Mouse (Mus musculus): ENCODE measurements around the gene Nudt22. TPM values are rescaled to one million over a fixed set of nuclear protein-coding genes. Genes with fewer than 3 reads are reported as not detected.
A peak's percentile ranks its signal among the peaks of the same experiment; 100 is the strongest.

Gene Nudt22
- 18.2 TPM for polyA plus RNA-seq (2012; fragmentation: generic; extraction: Trizol)
- long read RNA-seq, experiment 1, transcript Nudt22-201 (6 exons, 1,000 nt): major isoform, 20 of 27 reads
- long read RNA-seq, experiment 1, partial matches to known transcripts: 2 of 27 reads
- long read RNA-seq, experiment 1, other reads (novel, unspliced or antisense): 5 of 27 reads
- long read RNA-seq, experiment 2, transcript Nudt22-201 (6 exons, 1,000 nt): major isoform, 7 of 7 reads
- long read RNA-seq, experiment 2, partial matches to known transcripts: 0 of 7 reads
- long read RNA-seq, experiment 2, other reads (novel, unspliced or antisense): 0 of 7 reads

- TF ChIP-seq CEBPB (IDR thresholded peaks at IDR 0.05; ENCODE audit: low read depth) (no peak), MYOD1 (IDR thresholded peaks at IDR 0.05; ENCODE audit: control insufficient read depth, insufficient read length, low read depth) (no peak), FOSL1 (IDR thresholded peaks at IDR 0.05; ENCODE audit: insufficient read depth, low read length, poor library complexity, severe bottlenecking) (no peak), MYOG (IDR thresholded peaks at IDR 0.05; ENCODE audit: control insufficient read depth, extremely low read depth, insufficient read length) (no peak), MAX (IDR thresholded peaks at IDR 0.05) (no peak), USF1 (IDR thresholded peaks at IDR 0.05; ENCODE audit: low read depth) (no peak), CTCF (IDR thresholded peaks at IDR 0.05; ENCODE audit: control insufficient read depth, insufficient read depth, insufficient read length) (no peak)
- Histone ChIP-seq H3ac (ENCODE audit: control insufficient read depth, insufficient read length, low read depth) (peak within 1 kb of the TSS; percentile 78), H3K36me3 (ENCODE audit: control insufficient read depth, insufficient read depth) (peaks cover 7% of the 10 kb centered on the region), H3K79me2 (ENCODE audit: control insufficient read depth, insufficient read depth) (no peaks in the 10 kb centered on the region), H3K79me3 (ENCODE audit: low read depth) (no peaks in the 10 kb centered on the region), H3K4me3 (ENCODE audit: insufficient read depth, poor library complexity, severe bottlenecking) (peak within 1 kb of the TSS; percentile 32), H3K27me3 (ENCODE audit: control insufficient read depth, insufficient read depth, insufficient read length) (no peaks in the 10 kb centered on the region)
These were observed at the start of gene Nudt22, which contains the start of gene Trpt1 for GRCm38 (mm10) chr19:6996006-6996405. TSS of gene Nudt22 (minus strand) at chr19:6996117. TSS of gene Trpt1 (plus strand) at chr19:6996131.

- TF ChIP-seq FOSL1 (IDR thresholded peaks at IDR 0.05; ENCODE audit: insufficient read depth, low read length, poor library complexity, severe bottlenecking) (no peak), MYOD1 (IDR thresholded peaks at IDR 0.05; ENCODE audit: control insufficient read depth, insufficient read length, low read depth) (no peak), MAX (IDR thresholded peaks at IDR 0.05) (no peak), USF1 (IDR thresholded peaks at IDR 0.05; ENCODE audit: low read depth) (no peak), MYOG (IDR thresholded peaks at IDR 0.05; ENCODE audit: control insufficient read depth, extremely low read depth, insufficient read length) (no peak), CEBPB (IDR thresholded peaks at IDR 0.05; ENCODE audit: low read depth) (no peak), CTCF (IDR thresholded peaks at IDR 0.05; ENCODE audit: control insufficient read depth, insufficient read depth, insufficient read length) (no peak)
- peaks cover under 1% of the 10 kb centered on the region for H3K79me2 ChIP-seq (ENCODE audit: control insufficient read depth, insufficient read depth)
- no peak overlapping the region for H3ac ChIP-seq (ENCODE audit: control insufficient read depth, insufficient read length, low read depth)
These were observed 48.8 kb upstream of the Nudt22 start for GRCm38 (mm10) chr19:7044706-7045105.

GRCm38 (mm10) chr19:7044279-7044678 lies 48.4 kb upstream of the Nudt22 start:
- TF ChIP-seq MYOD1 (IDR thresholded peaks at IDR 0.05; ENCODE audit: control insufficient read depth, insufficient read length, low read depth) (no peak), CTCF (IDR thresholded peaks at IDR 0.05; ENCODE audit: control insufficient read depth, insufficient read depth, insufficient read length) (no peak), FOSL1 (IDR thresholded peaks at IDR 0.05; ENCODE audit: insufficient read depth, low read length, poor library complexity, severe bottlenecking) (no peak), MAX (IDR thresholded peaks at IDR 0.05) (no peak), USF1 (IDR thresholded peaks at IDR 0.05; ENCODE audit: low read depth) (no peak), CEBPB (IDR thresholded peaks at IDR 0.05; ENCODE audit: low read depth) (no peak), MYOG (IDR thresholded peaks at IDR 0.05; ENCODE audit: control insufficient read depth, extremely low read depth, insufficient read length) (no peak)
- H3ac ChIP-seq (ENCODE audit: control insufficient read depth, insufficient read length, low read depth): no peak overlapping the region
- H3K4me3 ChIP-seq (ENCODE audit: insufficient read depth, poor library complexity, severe bottlenecking): no peak overlapping the region
- no peaks in the 10 kb centered on the region for H3K36me3 ChIP-seq (ENCODE audit: control insufficient read depth, insufficient read depth)
- H3K27me3 ChIP-seq (ENCODE audit: control insufficient read depth, insufficient read depth, insufficient read length): no peaks in the 10 kb centered on the region
- H3K79me3 ChIP-seq (ENCODE audit: low read depth): peaks cover 2% of the 10 kb centered on the region
- H3K79me2 ChIP-seq (ENCODE audit: control insufficient read depth, insufficient read depth): peaks cover 4% of the 10 kb centered on the region

More at GRCm38 (mm10) chr19:7044706-7045105, 48.8 kb upstream of the Nudt22 start:
- no peaks in the 10 kb centered on the region for H3K36me3 ChIP-seq (ENCODE audit: control insufficient read depth, insufficient read depth)
- no peak overlapping the region for H3K4me3 ChIP-seq (ENCODE audit: insufficient read depth, poor library complexity, severe bottlenecking)
- no peaks in the 10 kb centered on the region for H3K27me3 ChIP-seq (ENCODE audit: control insufficient read depth, insufficient read depth, insufficient read length)
- H3K79me3 ChIP-seq (ENCODE audit: low read depth): no peaks in the 10 kb centered on the region

GRCm38 (mm10) chr19:7041171-7041570 lies 45.3 kb upstream of the Nudt22 start:
- H3K4me3 ChIP-seq (ENCODE audit: insufficient read depth, poor library complexity, severe bottlenecking): no peak overlapping the region
- H3K79me2 ChIP-seq (ENCODE audit: control insufficient read depth, insufficient read depth): peaks cover 35% of the 10 kb centered on the region
- H3K79me3 ChIP-seq (ENCODE audit: low read depth): peaks cover 34% of the 10 kb centered on the region
- peaks cover 21% of the 10 kb centered on the region for H3K36me3 ChIP-seq (ENCODE audit: control insufficient read depth, insufficient read depth)
- H3ac ChIP-seq (ENCODE audit: control insufficient read depth, insufficient read length, low read depth): peak overlapping the region; percentile 93
- no peak for TF ChIP-seq CEBPB (IDR thresholded peaks at IDR 0.05; ENCODE audit: low read depth)
- no peak for TF ChIP-seq CTCF (IDR thresholded peaks at IDR 0.05; ENCODE audit: control insufficient read depth, insufficient read depth, insufficient read length)
- TF ChIP-seq MYOD1 (IDR thresholded peaks at IDR 0.05; ENCODE audit: control insufficient read depth, insufficient read length, low read depth): no peak
- no peak for TF ChIP-seq MAX (IDR thresholded peaks at IDR 0.05)
- TF ChIP-seq USF1 (IDR thresholded peaks at IDR 0.05; ENCODE audit: low read depth): no peak
- no peak for TF ChIP-seq FOSL1 (IDR thresholded peaks at IDR 0.05; ENCODE audit: insufficient read depth, low read length, poor library complexity, severe bottlenecking)
- TF ChIP-seq MYOG (IDR thresholded peaks at IDR 0.05; ENCODE audit: control insufficient read depth, extremely low read depth, insufficient read length): no peak
- H3K27me3 ChIP-seq (ENCODE audit: control insufficient read depth, insufficient read depth, insufficient read length): no peaks in the 10 kb centered on the region

GRCm38 (mm10) chr19:7040637-7041130 lies 44.8 kb upstream of the Nudt22 start:
- Histone ChIP-seq H3K79me2 (ENCODE audit: control insufficient read depth, insufficient read depth) (peaks cover 40% of the 10 kb centered on the region), H3K36me3 (ENCODE audit: control insufficient read depth, insufficient read depth) (peaks cover 25% of the 10 kb centered on the region), H3ac (ENCODE audit: control insufficient read depth, insufficient read length, low read depth) (peak overlapping the region; percentile 93), H3K4me3 (ENCODE audit: insufficient read depth, poor library complexity, severe bottlenecking) (peak overlapping the region; percentile 35), H3K79me3 (ENCODE audit: low read depth) (peaks cover 38% of the 10 kb centered on the region), H3K27me3 (ENCODE audit: control insufficient read depth, insufficient read depth, insufficient read length) (no peaks in the 10 kb centered on the region)
- no peak for TF ChIP-seq CEBPB (IDR thresholded peaks at IDR 0.05; ENCODE audit: low read depth)
- TF ChIP-seq CTCF (IDR thresholded peaks at IDR 0.05; ENCODE audit: control insufficient read depth, insufficient read depth, insufficient read length): no peak
- peak; percentile 1 for TF ChIP-seq MYOD1 (IDR thresholded peaks at IDR 0.05; ENCODE audit: control insufficient read depth, insufficient read length, low read depth)

Measured in C2C12 (cell line).